Comparison of ENCODE assay signal across 9 mouse cellular contexts in the genomic region with DNA sequence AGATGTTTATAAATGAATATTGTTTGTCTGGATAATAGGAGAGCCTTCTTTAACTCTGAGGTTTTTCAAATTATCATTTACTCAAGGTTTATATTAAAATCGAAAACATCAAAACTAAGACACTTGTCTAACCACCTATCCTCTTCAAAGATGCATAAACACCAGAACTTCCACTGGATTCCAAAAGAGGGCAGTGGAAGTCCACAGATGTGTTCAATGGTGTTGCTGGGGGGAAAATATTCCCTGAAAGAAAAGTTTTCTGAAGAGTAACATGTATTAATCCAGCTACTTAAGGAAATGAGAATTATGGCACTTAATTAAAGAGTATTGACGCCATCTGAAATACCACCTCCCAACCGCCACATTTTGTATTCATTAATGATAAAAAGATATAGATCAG.
DNase-seq lines count a peak whose midpoint lies in the region; TF ChIP-seq lines count a peak whose summit lies in the region.
"Had no signal": no experiment of that assay in that cellular context is flagged by ENCODE, and none has a peak within 500 bp of the region (broad histone marks: within the 10 kb centered on the region; RNA-seq: fewer than 3 reads in every experiment).

No protein-coding gene starts in this region.

- H3K79me2 ChIP-seq in CH12.LX (replicated peaks; ENCODE audit: control insufficient read depth, extremely low read depth, insufficient read depth, poor library complexity, severe bottlenecking): no peaks in the 10 kb centered on the region

- H3K4me3 ChIP-seq in kidney, adult 2 months (ENCODE audit: insufficient read depth, low read depth, low read length): no peak overlapping the region
- H3K4me3 ChIP-seq in CH12.LX (replicated peaks in 1 of 3; ENCODE audit: low read depth in 2 of 3, low read length in 2 of 3, poor library complexity in 1 of 3): no peak overlapping the region
- H3K4me3 ChIP-seq: limb, embryonic 13.5 days had no signal

- H3K9me3 ChIP-seq in CH12.LX (replicated peaks; ENCODE audit: low read length): no peaks in the 10 kb centered on the region
- H3K9me3 ChIP-seq: limb, embryonic 13.5 days had no signal

- dilution Hi-C loops in CH12.LX (cut with MboI; ENCODE audit: extremely low pct_ligation_motif_present, extremely low pct_unique_long_range_greater_than_20kb, low sequenced_read_pairs): no loop called here

- in situ Hi-C loops in CH12.LX (cut with MboI; ENCODE audit: low pct_ligation_motif_present, low pct_unique_long_range_greater_than_20kb, low sequenced_read_pairs): loop anchor here (25.0 kb wide), 1 partner anchor 1509 kb away; no protein-coding TSS in a partner anchor

- H3K9ac ChIP-seq in CH12.LX (ENCODE audit: insufficient read depth, low read depth): no peak overlapping the region
- H3K9ac ChIP-seq: limb, embryonic 13.5 days had no signal

- no peak overlapping the region for H3K4me2 ChIP-seq in CH12.LX (ENCODE audit: insufficient read depth, low read depth, poor library complexity, severe bottlenecking)
- H3K4me2 ChIP-seq: limb, embryonic 13.5 days had no signal

- WGBS in kidney, adult 2 months: 51% methylated on average over 3 of the region's 3 CpGs

- no peak for TF ChIP-seq EP300 in CH12.LX (IDR thresholded peaks at IDR 0.05; ENCODE audit: low read length)

- H3K27me3 ChIP-seq in kidney, adult 2 months (replicated peaks; ENCODE audit: control insufficient read depth, insufficient read depth, low read length): no peaks in the 10 kb centered on the region; the same call in 1 of the 2 replicates
- no peaks in the 10 kb centered on the region for H3K27me3 ChIP-seq in CH12.LX (replicated peaks)
- H3K27me3 ChIP-seq: limb, embryonic 13.5 days had no signal

- H3K4me1 ChIP-seq in kidney, adult 2 months (ENCODE audit: control insufficient read depth, insufficient read depth, low read length): no peaks in the 10 kb centered on the region
- H3K4me1 ChIP-seq in CH12.LX (ENCODE audit: control insufficient read depth in 1 of 2, insufficient read depth in 2 of 2): no peaks in the 10 kb centered on the region
- H3K4me1 ChIP-seq: limb, embryonic 13.5 days had no signal

- no peak for TF ChIP-seq POLR2A in kidney, adult 2 months (IDR thresholded peaks at IDR 0.05; ENCODE audit: low read depth, low read length)
- TF ChIP-seq POLR2A in CH12.LX (IDR thresholded peaks at IDR 0.05; ENCODE audit: low read depth, low read length): no peak

- H3K36me3 ChIP-seq in kidney, adult 2 months (ENCODE audit: control insufficient read depth, insufficient read depth, low read length): no peaks in the 10 kb centered on the region
- no peaks in the 10 kb centered on the region for H3K36me3 ChIP-seq in CH12.LX (replicated peaks in 1 of 2; ENCODE audit: control insufficient read depth in 1 of 2, insufficient read depth in 1 of 2, low read length in 1 of 2)
- H3K36me3 ChIP-seq: limb, embryonic 13.5 days had no signal

- no peak for TF ChIP-seq CTCF in kidney, adult 2 months (conservative IDR thresholded peaks at IDR 0.05; ENCODE audit: insufficient read depth, insufficient read length, low read depth, low read length)
- peak; percentile 21 to 56; a peak in 2 of 4 replicates for TF ChIP-seq CTCF in CH12.LX (conservative IDR thresholded peaks at IDR 0.05 in 1 of 2, IDR thresholded peaks at IDR 0.05 in 1 of 2; ENCODE audit: low read depth in 2 of 2, low read length in 2 of 2)

- no peak overlapping the region for H3K27ac ChIP-seq in kidney, adult 2 months (ENCODE audit: insufficient read depth, low read depth, low read length)
- H3K27ac ChIP-seq in CH12.LX (ENCODE audit: insufficient read depth, low read depth): no peak overlapping the region
- H3K27ac ChIP-seq: limb, embryonic 13.5 days had no signal

- peak; percentile 5 for DNase-seq in kidney, adult 2 months
- DNase-seq in kidney, adult 11 months: no peak
- DNase-seq in CH12.LX (ENCODE audit: extremely low read depth): peak; percentile 46
- DNase-seq in Muller cell, postnatal 12 days (ENCODE audit: inconsistent ontology term): peak; percentile 44
- DNase-seq in induced T-regulatory cell, adult 2 months (ENCODE audit: low read depth): peak; percentile 1
- peak; percentile 9 for DNase-seq in right cerebral cortex, postnatal 14 days
- DNase-seq in gastrocnemius, postnatal 10 days: no peak
- no peak for DNase-seq in adrenal gland, postnatal 25 days

- peak; percentile 75 for TF ChIP-seq RAD21 in CH12.LX (IDR thresholded peaks at IDR 0.05; ENCODE audit: low read depth, low read length)

TF ChIP-seq in CH12.LX, 34 proteins besides CTCF, POLR2A, EP300 and RAD21:
- no peak for TF ChIP-seq JUND (conservative IDR thresholded peaks at IDR 0.05; ENCODE audit: low read depth, low read length)
- TF ChIP-seq SMC3 (IDR thresholded peaks at IDR 0.05; ENCODE audit: low read depth, low read length): peak; percentile 35; the same call in 1 of the 2 replicates
TF ChIP-seq in CH12.LX: peak in this region for 1.

Comparison
In these comparisons a context has a peak if more than half of its experiments do, and no peak if none do; other contexts are left out.
1. DNase-seq: peak in kidney, adult 2 months (single experiment), CH12.LX (single experiment), Muller cell, postnatal 12 days (single experiment), induced T-regulatory cell, adult 2 months (single experiment) and right cerebral cortex, postnatal 14 days (single experiment); none in kidney, adult 11 months (single experiment), gastrocnemius, postnatal 10 days (single experiment) and adrenal gland, postnatal 25 days (single experiment).